Mouse (Mus musculus) lung, embryonic 15.5 days (tissue): Measurements from ENCODE around the gene Gm11042. TPM values are rescaled to one million over a fixed set of nuclear protein-coding genes. Genes with fewer than 3 reads are reported as not detected.

Experiments
- ATAC-seq: fragments of 200-750 bp; cut with Nextera tagmentation; 2 replicates; pipeline ENCODE4 v1.8.0; 2017; ENCODE audit warnings: moderate number of reproducible peaks, borderline replicate concordance; ENCODE audit not compliant: low FRiP score, low TSS enrichment; ENCODE audit errors: extremely low read depth
- H3K27ac ChIP-seq: fragments of 300-500 bp; sonication (generic); 2 replicates; pipeline ENCODE4 v1.5.1; 2015; ENCODE audit warnings: moderate library complexity, mild to moderate bottlenecking, inconsistent platforms
- H3K27me3 ChIP-seq: fragments of 300-500 bp; sonication (generic); 2 replicates; pipeline ENCODE4 v1.6.1; 2015; ENCODE audit warnings: inconsistent platforms
- H3K36me3 ChIP-seq: fragments of 300-500 bp; sonication (generic); 2 replicates; pipeline ENCODE4 v1.6.1; 2015; ENCODE audit warnings: inconsistent platforms
- H3K4me1 ChIP-seq: fragments of 300-500 bp; sonication (generic); 2 replicates; pipeline ENCODE4 v1.6.1; 2015; ENCODE audit warnings: inconsistent platforms
- H3K4me2 ChIP-seq: fragments of 300-500 bp; sonication (generic); 2 replicates; pipeline ENCODE4 v1.6.1; 2015; ENCODE audit warnings: inconsistent platforms, mild to moderate bottlenecking, moderate library complexity
- H3K4me3 ChIP-seq: fragments of 300-500 bp; sonication (generic); 2 replicates; pipeline ENCODE4 v1.5.1; 2015; ENCODE audit warnings: mild to moderate bottlenecking, inconsistent platforms
- H3K9ac ChIP-seq: fragments of 300-500 bp; sonication (generic); 2 replicates; pipeline ENCODE4 v1.6.1; 2015; ENCODE audit warnings: inconsistent platforms
- H3K9me3 ChIP-seq: fragments of 300-500 bp; sonication (generic); 2 replicates; pipeline ENCODE4 v1.6.1; 2016; ENCODE audit warnings: inconsistent platforms
- WGBS: fragments of 180-500 bp; shearing (Covaris S2); methylation state at CpG from one replicate; pipeline ENCODE4 v1.1.7; 2015; 5-methylcytosine and 5-hydroxymethylcytosine counted together
- polyA plus RNA-seq: library from polyadenylated mRNA; unstranded; fragments of >200 nt; fragmentation: Nextera tagmentation; extraction: Ambion mirVana; gene quantifications from 2 replicates; pipeline ENCODE4 v1.2.1, GENCODE M21; 2015

The Gm11042 gene
- not detected in 2 replicates for polyA plus RNA-seq

DNA sequence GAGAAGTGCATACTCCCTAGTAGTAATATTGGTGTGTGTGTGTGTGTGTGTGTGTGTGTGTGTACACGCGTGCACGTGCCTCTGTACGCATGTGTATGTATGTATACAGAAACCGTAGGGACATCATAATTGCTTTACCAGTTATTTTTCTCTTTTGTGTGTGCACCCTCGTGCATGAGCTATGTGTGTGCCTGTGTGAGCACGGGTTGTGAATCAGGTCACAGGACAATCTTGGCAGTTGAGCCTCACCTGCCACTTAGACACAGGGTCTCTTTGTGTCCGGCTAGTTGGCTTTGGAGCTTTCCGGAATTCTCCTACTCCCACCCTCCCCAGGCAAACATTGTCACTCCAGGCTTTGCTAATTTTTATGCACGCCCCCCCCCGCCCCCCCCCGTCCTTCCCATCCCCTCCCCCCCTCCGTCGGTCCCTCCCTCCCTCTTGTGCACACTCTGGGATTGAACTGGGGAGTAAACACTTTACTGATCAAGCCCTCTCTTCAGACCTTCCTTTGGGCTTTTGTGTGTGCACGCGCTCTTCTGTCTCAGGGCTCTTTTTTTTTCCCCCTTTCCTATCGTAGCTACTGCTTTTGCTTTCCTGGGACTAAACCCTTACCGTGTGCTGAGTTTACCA is at the start of gene Gm11042:
Gene Gm11042 (minus strand): TSS at position 51 of the 630 bp plus-strand sequence.
- Histone ChIP-seq H3K27ac (peak within 1 kb of the TSS; percentile 75), H3K27me3 (no peaks in the 10 kb centered on the region), H3K4me2 (peak within 1 kb of the TSS; percentile 66), H3K9me3 (no peaks in the 10 kb centered on the region), H3K4me3 (peak within 1 kb of the TSS; percentile 56), H3K36me3 (no peaks in the 10 kb centered on the region), H3K9ac (peak within 1 kb of the TSS; percentile 57), H3K4me1 (no peaks in the 10 kb centered on the region)
- 26% methylated on average over 18 of the region's 18 CpGs for WGBS
- peak; percentile 64 for ATAC-seq

- 81% methylated on average over 7 of the region's 7 CpGs for WGBS
- H3K9ac ChIP-seq: no peak overlapping the region
- no peaks in the 10 kb centered on the region for H3K4me1 ChIP-seq
- no peak overlapping the region for H3K4me3 ChIP-seq
- no peak overlapping the region for H3K4me2 ChIP-seq
- no peaks in the 10 kb centered on the region for H3K9me3 ChIP-seq
- H3K27me3 ChIP-seq: no peaks in the 10 kb centered on the region
- ATAC-seq: no peak
- H3K36me3 ChIP-seq: no peaks in the 10 kb centered on the region
- H3K27ac ChIP-seq: no peak overlapping the region
Observed at GRCm38 (mm10) chr12:74364477-74364876, 48.3 kb upstream of the Gm11042 start.

DNA sequence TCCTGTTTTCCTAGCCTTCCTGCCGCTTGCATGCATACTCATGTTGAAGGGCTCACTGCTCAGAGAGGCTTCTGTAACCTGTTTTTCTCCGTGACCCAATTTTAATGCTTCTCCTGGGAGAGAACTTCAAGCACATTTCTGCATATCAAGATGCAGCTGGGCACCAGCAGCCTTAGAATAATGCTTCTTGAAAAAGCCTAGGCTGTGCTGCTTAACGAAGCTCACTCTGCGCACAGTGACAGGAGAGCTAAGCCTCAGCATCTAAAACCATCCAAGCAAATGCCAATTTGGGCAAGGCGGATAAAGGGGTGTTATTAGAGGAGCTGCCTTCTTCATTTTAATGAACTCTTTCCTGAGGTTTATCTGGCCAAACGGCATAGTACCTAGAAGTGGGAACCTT is 46.9 kb upstream of the Gm11042 start:
- 79% methylated on average over 6 of the region's 6 CpGs for WGBS
- H3K4me1 ChIP-seq: no peaks in the 10 kb centered on the region
- H3K9me3 ChIP-seq: no peaks in the 10 kb centered on the region
- ATAC-seq: no peak
- H3K9ac ChIP-seq: no peak overlapping the region
- no peak overlapping the region for H3K4me3 ChIP-seq
- no peaks in the 10 kb centered on the region for H3K27me3 ChIP-seq
- no peak overlapping the region for H3K27ac ChIP-seq
- H3K36me3 ChIP-seq: no peaks in the 10 kb centered on the region
- H3K4me2 ChIP-seq: no peak overlapping the region

DNA sequence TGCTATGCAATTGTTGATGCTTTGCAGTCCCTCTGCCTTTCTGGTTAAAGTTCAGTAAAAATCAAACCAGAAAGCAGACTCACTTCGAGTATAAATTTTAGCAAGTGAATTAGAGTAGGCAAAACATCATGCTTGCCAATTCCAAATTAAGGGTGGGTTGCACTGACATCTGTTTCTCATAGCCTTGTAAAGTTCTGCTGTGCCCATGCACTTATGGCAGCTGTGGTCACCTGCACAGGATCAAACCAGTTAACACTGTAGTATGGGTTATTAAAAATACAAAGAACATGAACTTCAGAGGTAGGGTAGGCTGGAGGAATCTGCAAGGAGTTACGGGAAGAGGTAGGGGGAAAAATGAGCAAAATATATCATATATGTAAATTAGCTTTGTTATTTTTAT is 46.3 kb upstream of the Gm11042 start:
- H3K4me2 ChIP-seq: no peak overlapping the region
- no peak overlapping the region for H3K4me3 ChIP-seq
- ATAC-seq: no peak
- H3K9ac ChIP-seq: no peak overlapping the region
- H3K36me3 ChIP-seq: no peaks in the 10 kb centered on the region
- whole genome bisulfite sequencing: 78% methylated on average over 2 of the region's 2 CpGs
- no peaks in the 10 kb centered on the region for H3K9me3 ChIP-seq
- H3K4me1 ChIP-seq: 0 out of 2 replicates have a peak, but pooled peaks cover 5% of the 10 kb centered on the region
- no peaks in the 10 kb centered on the region for H3K27me3 ChIP-seq
- no peak overlapping the region for H3K27ac ChIP-seq

DNA sequence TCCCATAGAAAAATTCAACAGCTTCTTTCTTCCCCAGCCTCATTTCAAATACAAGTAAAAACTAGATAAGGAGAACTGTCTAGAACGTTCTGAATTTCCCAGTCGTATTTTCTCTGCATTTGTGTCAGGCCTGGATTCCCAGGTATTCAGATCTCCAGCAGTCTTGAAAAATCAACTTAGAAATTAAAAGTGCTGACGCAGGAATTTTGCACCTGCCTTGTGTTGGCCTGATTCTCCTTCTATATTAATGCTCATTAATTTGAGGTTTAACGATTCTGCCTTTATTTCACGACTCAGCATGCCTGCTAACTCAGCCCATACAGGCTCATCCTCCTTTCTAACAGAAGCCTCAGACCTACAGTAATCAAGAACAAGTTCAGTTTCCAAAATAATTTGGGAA is 43.6 kb upstream of the Gm11042 start:
- H3K9me3 ChIP-seq: no peaks in the 10 kb centered on the region
- H3K27me3 ChIP-seq: no peaks in the 10 kb centered on the region
- WGBS: 73% methylated on average over 5 of the region's 5 CpGs
- H3K36me3 ChIP-seq: no peaks in the 10 kb centered on the region
- H3K4me1 ChIP-seq: 0 out of 2 replicates have a peak, but pooled peaks cover 5% of the 10 kb centered on the region
- H3K9ac ChIP-seq: no peak overlapping the region
- H3K4me2 ChIP-seq: no peak overlapping the region
- no peak overlapping the region for H3K4me3 ChIP-seq
- ATAC-seq: no peak
- H3K27ac ChIP-seq: no peak overlapping the region

DNA sequence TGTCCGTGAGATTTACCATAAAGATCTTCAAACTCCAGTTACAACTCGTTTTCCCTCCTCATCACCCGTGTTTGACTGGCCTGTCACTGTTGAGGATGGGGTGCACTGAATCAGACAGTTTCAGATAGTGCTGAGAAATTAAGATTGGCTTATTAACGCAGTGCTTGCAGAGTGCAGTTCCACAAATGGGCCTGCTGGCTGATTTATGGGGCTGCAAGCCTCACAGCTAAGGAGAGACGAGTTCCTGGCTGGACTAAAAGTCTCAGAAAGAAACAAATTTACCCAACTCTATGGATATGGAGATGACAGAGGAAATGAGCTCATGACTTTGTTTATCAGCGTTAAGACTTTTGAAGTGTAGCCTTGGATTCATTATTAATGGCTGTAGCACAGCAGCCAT is 41.6 kb upstream of the Gm11042 start:
- 29% methylated on average over 6 of the region's 6 CpGs for WGBS
- Histone ChIP-seq H3K4me3 (no peak overlapping the region), H3K4me2 (no peak overlapping the region), H3K9me3 (no peaks in the 10 kb centered on the region), H3K27ac (no peak overlapping the region), H3K4me1 (0 out of 2 replicates have a peak, but pooled peaks cover 5% of the 10 kb centered on the region), H3K27me3 (no peaks in the 10 kb centered on the region), H3K9ac (no peak overlapping the region), H3K36me3 (no peaks in the 10 kb centered on the region)
- no peak for ATAC-seq

DNA sequence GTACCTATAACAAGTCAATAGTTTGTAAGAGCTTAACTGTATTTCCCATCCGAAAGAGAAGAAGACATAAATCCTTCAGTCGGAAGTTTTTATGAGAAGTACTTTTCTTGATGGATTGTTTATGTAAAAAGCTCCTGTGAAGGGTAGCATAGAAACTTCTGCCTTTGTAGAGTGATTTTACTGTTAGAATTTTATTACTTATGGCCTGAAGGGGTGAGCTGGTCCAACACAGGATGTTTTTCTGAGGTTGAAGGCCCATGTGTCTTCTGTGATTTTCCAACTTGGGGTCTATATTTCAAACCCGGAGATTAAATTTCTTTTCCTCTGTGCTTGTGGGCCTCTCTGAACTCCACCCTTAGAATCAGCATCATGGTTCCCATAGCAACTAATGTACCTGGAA is 26.5 kb upstream of the Gm11042 start:
- no peak overlapping the region for H3K4me3 ChIP-seq
- no peak for ATAC-seq
- no peaks in the 10 kb centered on the region for H3K27me3 ChIP-seq
- H3K27ac ChIP-seq: no peak overlapping the region
- H3K4me1 ChIP-seq: no peaks in the 10 kb centered on the region
- H3K9ac ChIP-seq: no peak overlapping the region
- no peaks in the 10 kb centered on the region for H3K9me3 ChIP-seq
- H3K36me3 ChIP-seq: no peaks in the 10 kb centered on the region
- H3K4me2 ChIP-seq: no peak overlapping the region
- 56% methylated on average over 3 of the region's 3 CpGs for WGBS

- Histone ChIP-seq H3K36me3 (no peaks in the 10 kb centered on the region), H3K9ac (no peak overlapping the region), H3K27me3 (no peaks in the 10 kb centered on the region), H3K4me2 (no peak overlapping the region), H3K4me3 (no peak overlapping the region), H3K9me3 (no peaks in the 10 kb centered on the region), H3K4me1 (no peaks in the 10 kb centered on the region), H3K27ac (no peak overlapping the region)
- ATAC-seq: no peak
- WGBS: 80% methylated on average over 2 of the region's 2 CpGs
Observed at GRCm38 (mm10) chr12:74340070-74340469, 23.9 kb upstream of the Gm11042 start.

- ATAC-seq: no peak
- Histone ChIP-seq H3K4me1 (no peaks in the 10 kb centered on the region), H3K4me3 (no peak overlapping the region), H3K36me3 (no peaks in the 10 kb centered on the region), H3K27me3 (no peaks in the 10 kb centered on the region), H3K9ac (no peak overlapping the region), H3K9me3 (no peaks in the 10 kb centered on the region), H3K4me2 (no peak overlapping the region), H3K27ac (no peak overlapping the region)
- WGBS: 91% methylated on average over 6 of the region's 6 CpGs
Observed at GRCm38 (mm10) chr12:74333706-74334105, 17.5 kb upstream of the Gm11042 start.

DNA sequence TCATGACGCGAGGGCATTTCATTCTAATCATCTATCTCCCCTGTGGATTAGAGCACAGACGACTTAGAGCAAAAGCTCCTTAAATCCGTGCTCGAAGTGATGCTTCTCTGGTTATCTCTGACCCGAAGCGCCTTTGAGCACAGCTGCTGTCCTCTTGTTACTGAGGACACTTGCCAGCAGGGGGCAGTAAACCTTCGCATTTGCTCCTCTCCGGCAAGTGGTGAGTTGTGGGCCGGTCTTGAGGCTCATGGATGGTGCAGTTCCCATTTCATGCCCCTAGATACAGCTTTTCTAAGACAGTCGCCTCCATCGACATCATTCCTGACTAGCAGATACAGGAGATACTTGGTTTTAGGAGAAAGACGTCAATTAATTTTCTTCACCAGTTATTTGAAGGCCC is 16.8 kb upstream of the Gm11042 start:
- no peak overlapping the region for H3K27ac ChIP-seq
- H3K4me3 ChIP-seq: no peak overlapping the region
- H3K4me1 ChIP-seq: no peaks in the 10 kb centered on the region
- 21% methylated on average over 13 of the region's 13 CpGs for WGBS
- ATAC-seq: no peak
- no peaks in the 10 kb centered on the region for H3K9me3 ChIP-seq
- H3K4me2 ChIP-seq: no peak overlapping the region
- H3K36me3 ChIP-seq: no peaks in the 10 kb centered on the region
- no peaks in the 10 kb centered on the region for H3K27me3 ChIP-seq
- H3K9ac ChIP-seq: no peak overlapping the region

DNA sequence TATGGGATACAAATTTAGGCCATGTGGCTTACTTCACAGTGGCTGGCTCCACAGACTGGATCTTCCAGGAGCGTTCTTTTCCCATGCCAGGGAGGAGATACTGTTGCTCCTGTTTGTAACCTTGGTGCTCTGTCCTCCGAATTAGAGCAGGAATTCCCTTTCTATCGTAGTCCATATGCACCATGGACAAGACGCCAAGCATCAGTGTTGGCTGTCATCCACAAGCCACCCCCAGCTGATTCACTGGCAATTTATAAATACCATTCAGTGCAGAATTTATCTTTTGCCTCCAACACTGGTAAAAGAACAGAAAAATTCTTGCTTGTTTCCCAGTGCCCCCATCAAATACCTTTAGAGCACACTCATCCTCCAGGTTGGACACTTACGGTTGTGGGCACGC is 13.6 kb upstream of the Gm11042 start:
- Histone ChIP-seq H3K36me3 (no peaks in the 10 kb centered on the region), H3K4me3 (no peak overlapping the region), H3K27me3 (no peaks in the 10 kb centered on the region), H3K27ac (no peak overlapping the region), H3K9ac (no peak overlapping the region), H3K9me3 (no peaks in the 10 kb centered on the region), H3K4me2 (no peak overlapping the region), H3K4me1 (no peaks in the 10 kb centered on the region)
- no peak for ATAC-seq
- 76% methylated on average over 6 of the region's 6 CpGs for WGBS

DNA sequence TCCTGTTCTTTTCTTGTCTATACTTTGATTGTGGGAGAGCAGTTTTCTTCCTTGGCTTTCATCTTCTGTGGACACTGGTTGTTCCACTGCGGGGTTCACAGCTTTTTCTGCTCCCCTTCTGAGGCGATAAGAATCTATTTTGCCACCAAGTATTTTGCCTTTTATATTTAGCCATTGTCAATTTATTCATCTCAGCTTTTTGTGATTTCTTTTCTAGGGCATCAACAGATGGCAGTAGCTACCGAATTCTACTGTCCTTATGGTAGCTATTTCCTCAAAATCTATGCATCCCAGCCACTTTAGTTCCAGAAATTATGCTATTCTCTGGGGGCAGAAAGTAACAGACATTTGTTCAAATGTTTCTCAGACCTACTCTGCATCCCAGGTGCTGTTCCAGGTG is 10.4 kb upstream of the Gm11042 start:
- no peak overlapping the region for H3K27ac ChIP-seq
- no peak for ATAC-seq

GRCm38 (mm10) chr12:74321981-74322380 is 5.8 kb upstream of the Gm11042 start:
- Histone ChIP-seq H3K4me3 (no peak overlapping the region), H3K9ac (no peak overlapping the region), H3K27ac (no peak overlapping the region), H3K4me1 (no peaks in the 10 kb centered on the region), H3K36me3 (no peaks in the 10 kb centered on the region), H3K27me3 (no peaks in the 10 kb centered on the region), H3K9me3 (no peaks in the 10 kb centered on the region), H3K4me2 (no peak overlapping the region)
- WGBS: 80% methylated on average over 5 of the region's 5 CpGs
- ATAC-seq: no peak

More for the DNA sequence above, 10.4 kb upstream of the Gm11042 start:
- no peak overlapping the region for H3K4me3 ChIP-seq
- H3K27me3 ChIP-seq: no peaks in the 10 kb centered on the region
- H3K9ac ChIP-seq: no peak overlapping the region
- 80% methylated on average over 3 of the region's 3 CpGs for WGBS
- no peaks in the 10 kb centered on the region for H3K36me3 ChIP-seq
- no peaks in the 10 kb centered on the region for H3K4me1 ChIP-seq
- no peaks in the 10 kb centered on the region for H3K9me3 ChIP-seq
- no peak overlapping the region for H3K4me2 ChIP-seq
